Mouse (Mus musculus) spleen, adult 2 months (tissue): Measurements from ENCODE around the gene Rab4b.

Experiments
- CTCF ChIP-seq: fragments of 200-500 bp; IDR thresholded peaks from 2 replicates; pipeline ENCODE4 v1.5.1; 2011; ENCODE audit warnings: mild to moderate bottlenecking, inconsistent platforms; ENCODE audit not compliant: insufficient read depth, insufficient read length, insufficient replicate concordance; ENCODE audit errors: extremely low read depth
- POLR2A ChIP-seq: fragments of 200-500 bp; IDR thresholded peaks from 2 replicates; pipeline ENCODE4 v1.6.1; 2011; ENCODE audit warnings: low read depth, low read length, inconsistent platforms

DNA sequence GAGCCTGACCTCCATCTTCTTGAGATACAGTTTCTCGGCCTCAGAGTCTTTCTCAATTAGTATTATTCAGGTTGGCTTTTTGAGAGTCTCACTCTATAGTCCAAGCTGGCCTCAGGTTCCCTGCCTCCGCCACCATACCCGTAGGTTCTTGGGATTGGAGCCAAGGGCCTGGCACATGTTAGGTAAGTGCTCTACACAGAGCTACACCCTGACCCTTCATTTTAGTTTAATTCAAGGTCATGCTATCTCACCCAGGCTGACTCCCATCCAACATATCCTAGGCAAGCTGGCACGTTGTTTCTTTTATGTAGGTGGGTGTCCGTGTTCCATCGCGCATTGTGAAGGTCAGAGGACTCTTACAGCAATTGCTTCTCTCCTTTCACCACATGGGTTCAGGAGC lies 3.8 kb downstream of the Rab4b start:
- TF ChIP-seq POLR2A (no peak), CTCF (no peak)
